Mouse (Mus musculus): ENCODE measurements around the gene Dhrs7c.

DNA sequence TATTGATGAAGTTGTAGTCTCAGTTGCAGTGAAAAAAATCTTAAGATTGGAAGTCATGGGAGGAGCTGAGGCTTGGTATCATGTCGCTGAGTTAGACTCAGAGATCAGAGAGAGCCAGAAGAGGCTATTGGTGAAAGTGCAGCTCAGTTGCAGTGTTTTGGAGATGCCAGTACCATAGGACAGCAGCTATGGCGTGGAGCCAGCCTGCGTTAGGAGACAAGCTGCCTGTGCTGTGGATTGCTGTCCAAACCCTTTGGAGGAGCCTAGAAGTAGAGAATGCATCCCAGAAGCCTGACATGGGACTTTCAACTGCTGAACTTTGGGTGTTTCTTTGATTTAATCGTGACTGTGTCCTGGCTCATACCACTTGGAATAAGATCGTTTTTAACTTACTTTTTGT, 33.8 kb downstream of the Dhrs7c start:
- TF ChIP-seq CTCF (IDR thresholded peaks at IDR 0.05; ENCODE audit: borderline replicate concordance, insufficient read depth, low read depth, low read length), result no peak
- TF ChIP-seq POLR2A (IDR thresholded peaks at IDR 0.05; ENCODE audit: borderline replicate concordance, insufficient read depth, low read length), result no peak
